Mouse (Mus musculus): Measurements from ENCODE around the gene Lrp11. TPM values are rescaled to one million over a fixed set of nuclear protein-coding genes. Genes with fewer than 3 reads are reported as not detected.
"Not testable (repeated sequence)": the region's sequence is repeated elsewhere in the genome, so short reads cannot be mapped to it uniquely, and the experiment has no call there.

Lrp11 gene
- polyA plus RNA-seq, 1 experiment = not detected

- Histone ChIP-seq H3K36me3 (ENCODE audit: control insufficient read depth) (no peaks in the 10 kb centered on the region), H3K4me3 (replicated peaks) (no peak overlapping the region), H3K4me1 (ENCODE audit: control insufficient read depth) (no peaks in the 10 kb centered on the region), H3K9me3 (ENCODE audit: control insufficient read depth, low read length) (no peaks in the 10 kb centered on the region), H3K27me3 (ENCODE audit: control insufficient read depth) (peaks cover 9% of the 10 kb centered on the region)
- TF ChIP-seq GATA1 (IDR thresholded peaks at IDR 0.05; ENCODE audit: low read length) = no peak
- TF ChIP-seq TAL1 (IDR thresholded peaks at IDR 0.05; ENCODE audit: low read length) = no peak
Measured at GRCm38 (mm10) chr10:7596251-7596650, 6.7 kb downstream of the Lrp11 start.

GRCm38 (mm10) chr10:7598177-7598576 lies 8.6 kb downstream of the Lrp11 start:
- H3K9me3 ChIP-seq (ENCODE audit: control insufficient read depth, low read length) = no peaks in the 10 kb centered on the region
- no peaks in the 10 kb centered on the region for H3K36me3 ChIP-seq (ENCODE audit: control insufficient read depth)
- H3K4me1 ChIP-seq (ENCODE audit: control insufficient read depth) = no peaks in the 10 kb centered on the region
- no peak for TF ChIP-seq TAL1 (IDR thresholded peaks at IDR 0.05; ENCODE audit: low read length)
- no peak for TF ChIP-seq GATA1 (IDR thresholded peaks at IDR 0.05; ENCODE audit: low read length)
- H3K4me3 ChIP-seq (replicated peaks) = no peak overlapping the region
- H3K27me3 ChIP-seq (ENCODE audit: control insufficient read depth) = no peaks in the 10 kb centered on the region

- Histone ChIP-seq H3K27me3 (ENCODE audit: control insufficient read depth) (no peaks in the 10 kb centered on the region), H3K4me1 (ENCODE audit: control insufficient read depth) (no peaks in the 10 kb centered on the region), H3K4me3 (replicated peaks) (no peak overlapping the region), H3K36me3 (ENCODE audit: control insufficient read depth) (no peaks in the 10 kb centered on the region), H3K9me3 (ENCODE audit: control insufficient read depth, low read length) (no peaks in the 10 kb centered on the region)
- no peak for TF ChIP-seq GATA1 (IDR thresholded peaks at IDR 0.05; ENCODE audit: low read length)
- TF ChIP-seq TAL1 (IDR thresholded peaks at IDR 0.05; ENCODE audit: low read length) = no peak
Measured at GRCm38 (mm10) chr10:7600647-7601046, 11.0 kb downstream of the Lrp11 start.

GRCm38 (mm10) chr10:7605168-7605567 lies 15.6 kb downstream of the Lrp11 start:
- no peaks in the 10 kb centered on the region for H3K36me3 ChIP-seq (ENCODE audit: control insufficient read depth)
- no peaks in the 10 kb centered on the region for H3K9me3 ChIP-seq (ENCODE audit: control insufficient read depth, low read length)
- H3K4me3 ChIP-seq (replicated peaks) = no peak overlapping the region
- TF ChIP-seq TAL1 (IDR thresholded peaks at IDR 0.05; ENCODE audit: low read length) = no peak
- TF ChIP-seq GATA1 (IDR thresholded peaks at IDR 0.05; ENCODE audit: low read length) = no peak
- no peaks in the 10 kb centered on the region for H3K4me1 ChIP-seq (ENCODE audit: control insufficient read depth)
- H3K27me3 ChIP-seq (ENCODE audit: control insufficient read depth) = no peaks in the 10 kb centered on the region

- TF ChIP-seq TAL1 (IDR thresholded peaks at IDR 0.05; ENCODE audit: low read length) (no peak), GATA1 (IDR thresholded peaks at IDR 0.05; ENCODE audit: low read length) (no peak)
Measured at GRCm38 (mm10) chr10:7606437-7606836, 16.8 kb downstream of the Lrp11 start.

GRCm38 (mm10) chr10:7608611-7609010 lies 19.0 kb downstream of the Lrp11 start:
- Histone ChIP-seq H3K4me3 (replicated peaks) (no peak overlapping the region), H3K9me3 (ENCODE audit: control insufficient read depth, low read length) (no peaks in the 10 kb centered on the region), H3K36me3 (ENCODE audit: control insufficient read depth) (no peaks in the 10 kb centered on the region), H3K4me1 (ENCODE audit: control insufficient read depth) (no peaks in the 10 kb centered on the region), H3K27me3 (ENCODE audit: control insufficient read depth) (no peaks in the 10 kb centered on the region)
- TF ChIP-seq GATA1 (IDR thresholded peaks at IDR 0.05; ENCODE audit: low read length) (no peak), TAL1 (IDR thresholded peaks at IDR 0.05; ENCODE audit: low read length) (no peak)

More at GRCm38 (mm10) chr10:7606437-7606836, 16.8 kb downstream of the Lrp11 start:
- no peaks in the 10 kb centered on the region for H3K27me3 ChIP-seq (ENCODE audit: control insufficient read depth)
- H3K4me3 ChIP-seq (replicated peaks) = no peak overlapping the region
- no peaks in the 10 kb centered on the region for H3K4me1 ChIP-seq (ENCODE audit: control insufficient read depth)
- no peaks in the 10 kb centered on the region for H3K9me3 ChIP-seq (ENCODE audit: control insufficient read depth, low read length)
- no peaks in the 10 kb centered on the region for H3K36me3 ChIP-seq (ENCODE audit: control insufficient read depth)

GRCm38 (mm10) chr10:7611647-7612046 lies 22.0 kb downstream of the Lrp11 start:
- Histone ChIP-seq H3K4me1 (ENCODE audit: control insufficient read depth) (no peaks in the 10 kb centered on the region), H3K9me3 (ENCODE audit: control insufficient read depth, low read length) (no peaks in the 10 kb centered on the region), H3K36me3 (ENCODE audit: control insufficient read depth) (no peaks in the 10 kb centered on the region), H3K4me3 (replicated peaks) (no peak overlapping the region), H3K27me3 (ENCODE audit: control insufficient read depth) (no peaks in the 10 kb centered on the region)
- TF ChIP-seq GATA1 (IDR thresholded peaks at IDR 0.05; ENCODE audit: low read length) = no peak
- TF ChIP-seq TAL1 (IDR thresholded peaks at IDR 0.05; ENCODE audit: low read length) = no peak

GRCm38 (mm10) chr10:7612210-7612609 lies 22.6 kb downstream of the Lrp11 start:
- not testable (repeated sequence) for H3K9me3 ChIP-seq (ENCODE audit: control insufficient read depth, low read length); H3K36me3 ChIP-seq (ENCODE audit: control insufficient read depth); H3K4me1 ChIP-seq (ENCODE audit: control insufficient read depth); H3K4me3 ChIP-seq (replicated peaks); H3K27me3 ChIP-seq (ENCODE audit: control insufficient read depth)

- TF ChIP-seq GATA1 (IDR thresholded peaks at IDR 0.05; ENCODE audit: low read length) = no peak
- TF ChIP-seq TAL1 (IDR thresholded peaks at IDR 0.05; ENCODE audit: low read length) = no peak
- no peaks in the 10 kb centered on the region for H3K27me3 ChIP-seq (ENCODE audit: control insufficient read depth)
- no peaks in the 10 kb centered on the region for H3K36me3 ChIP-seq (ENCODE audit: control insufficient read depth)
- H3K4me1 ChIP-seq (ENCODE audit: control insufficient read depth) = no peaks in the 10 kb centered on the region
- no peak overlapping the region for H3K4me3 ChIP-seq (replicated peaks)
- H3K9me3 ChIP-seq (ENCODE audit: control insufficient read depth, low read length) = no peaks in the 10 kb centered on the region
Measured at GRCm38 (mm10) chr10:7614834-7615233, 25.2 kb downstream of the Lrp11 start.

GRCm38 (mm10) chr10:7617146-7617545 lies 27.5 kb downstream of the Lrp11 start:
- H3K27me3 ChIP-seq (ENCODE audit: control insufficient read depth); H3K9me3 ChIP-seq (ENCODE audit: control insufficient read depth, low read length); H3K4me3 ChIP-seq (replicated peaks); H3K36me3 ChIP-seq (ENCODE audit: control insufficient read depth); H3K4me1 ChIP-seq (ENCODE audit: control insufficient read depth): not testable (repeated sequence)

- not testable (repeated sequence) for H3K9me3 ChIP-seq (ENCODE audit: control insufficient read depth, low read length); H3K4me3 ChIP-seq (replicated peaks); H3K27me3 ChIP-seq (ENCODE audit: control insufficient read depth); H3K4me1 ChIP-seq (ENCODE audit: control insufficient read depth); H3K36me3 ChIP-seq (ENCODE audit: control insufficient read depth)
Measured at GRCm38 (mm10) chr10:7617556-7617955, 28.0 kb downstream of the Lrp11 start.
